Mouse (Mus musculus): ENCODE data around the gene Bach2.

The Bach2 gene

GRCm38 (mm10) chr4:32225191-32225590 lies 13.4 kb upstream of the Bach2 start:
- DNase-seq: no peak

- no peak for DNase-seq
Observed at GRCm38 (mm10) chr4:32227970-32228557, 10.5 kb upstream of the Bach2 start.

GRCm38 (mm10) chr4:32229266-32229665 lies 9.3 kb upstream of the Bach2 start:
- peak; percentile 28 to 42 for DNase-seq

- DNase-seq: peak in 1 of 2 experiments; percentile 40
Observed at GRCm38 (mm10) chr4:32231258-32232055, 7.1 kb upstream of the Bach2 start.

GRCm38 (mm10) chr4:32235920-32236705 lies 2.5 kb upstream of the Bach2 start:
- no peak for DNase-seq

GRCm38 (mm10) chr4:32238921-32239748 lies 531 bp downstream of the Bach2 start:
- peak; percentile 68 to 79 for DNase-seq

GRCm38 (mm10) chr4:32239749-32240131 lies 1.1 kb downstream of the Bach2 start:
- DNase-seq: peak in 1 of 2 experiments; percentile 79

- DNase-seq: no peak
Observed at GRCm38 (mm10) chr4:32240457-32241030, 1.9 kb downstream of the Bach2 start.

GRCm38 (mm10) chr4:32241351-32241980 lies 2.9 kb downstream of the Bach2 start:
- no peak for DNase-seq

- no peak for DNase-seq
Observed at GRCm38 (mm10) chr4:32242122-32242615, 3.6 kb downstream of the Bach2 start.

GRCm38 (mm10) chr4:32243458-32243857 lies 4.9 kb downstream of the Bach2 start:
- DNase-seq: no peak

GRCm38 (mm10) chr4:32244092-32244745 lies 5.6 kb downstream of the Bach2 start:
- DNase-seq: no peak

- no peak for DNase-seq
Observed at GRCm38 (mm10) chr4:32245586-32245985, 7.0 kb downstream of the Bach2 start.

- no peak for DNase-seq
Observed at GRCm38 (mm10) chr4:32246020-32246419, 7.4 kb downstream of the Bach2 start.

- DNase-seq: no peak
Observed at GRCm38 (mm10) chr4:32246801-32247200, 8.2 kb downstream of the Bach2 start.

GRCm38 (mm10) chr4:32247463-32248113 lies 9.0 kb downstream of the Bach2 start:
- DNase-seq: no peak

- peak; percentile 85 to 92 for DNase-seq
Observed at GRCm38 (mm10) chr4:32248236-32248635, 9.6 kb downstream of the Bach2 start.

GRCm38 (mm10) chr4:32248990-32249393 lies 10.4 kb downstream of the Bach2 start:
- DNase-seq: peak; percentile 44 to 51

- DNase-seq: peak in 1 of 2 experiments; percentile 49
Observed at GRCm38 (mm10) chr4:32249748-32250332, 11.2 kb downstream of the Bach2 start.

Measured in spleen, adult 18-20 months (tissue).